Mouse (Mus musculus): ENCODE data around the gene Prrx1. TPM values are rescaled to one million over a fixed set of nuclear protein-coding genes. Genes with fewer than 3 reads are reported as not detected.

Gene Prrx1
- polyA plus RNA-seq, 1 experiment from 2014 or later: 81.5 TPM

DNA sequence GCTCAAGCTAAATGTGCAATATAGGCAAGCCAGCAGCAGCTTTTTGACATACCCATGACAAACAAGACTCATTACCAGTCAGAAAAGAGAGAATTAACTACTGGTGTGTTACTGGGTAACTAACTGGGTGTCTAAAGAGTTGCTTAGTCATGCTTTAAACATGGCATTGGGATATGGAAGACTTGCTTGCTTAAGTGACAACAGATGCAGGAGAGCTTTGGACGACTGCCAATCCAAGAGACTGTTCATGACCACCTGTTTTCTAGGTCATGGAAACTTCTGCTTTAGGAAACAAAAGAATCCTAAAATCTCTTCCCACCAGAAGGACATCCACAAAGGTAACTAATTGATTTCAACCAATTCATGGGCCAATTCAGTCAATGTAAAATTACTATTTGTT lies 61.7 kb downstream of the Prrx1 start:
- ATAC-seq (ENCODE audit: low FRiP score): no peak
- H3K4me2 ChIP-seq (replicated peaks): no peak overlapping the region
- H3K27me3 ChIP-seq: no peaks in the 10 kb centered on the region
- no peak overlapping the region for H3K27ac ChIP-seq
- H3K4me3 ChIP-seq: no peak overlapping the region
- H3K9me3 ChIP-seq (replicated peaks): no peaks in the 10 kb centered on the region
- no peaks in the 10 kb centered on the region for H3K4me1 ChIP-seq
- no peaks in the 10 kb centered on the region for H3K36me3 ChIP-seq
- H3K9ac ChIP-seq: no peak overlapping the region
- WGBS: 81% methylated on average over 1 of the region's 1 CpGs

DNA sequence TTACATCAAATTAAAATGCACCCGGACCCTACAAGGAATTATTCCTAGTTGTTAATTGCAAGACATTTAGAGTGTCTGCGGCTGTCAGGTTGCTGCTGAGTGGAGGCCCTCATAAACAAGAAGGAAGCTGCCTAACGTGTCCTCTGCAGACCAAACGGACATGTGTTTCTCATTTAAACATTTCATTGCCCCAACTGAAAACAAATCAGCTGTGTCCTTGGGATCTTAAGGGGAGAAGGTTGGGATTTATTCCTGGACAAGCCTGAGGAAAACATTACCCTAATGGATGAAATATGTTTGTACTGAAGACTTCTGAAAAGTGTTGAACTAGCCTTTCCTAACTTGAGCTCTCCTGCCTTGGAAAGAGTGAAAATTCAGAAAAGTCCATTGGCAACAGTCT lies 74.6 kb downstream of the Prrx1 start:
- Histone ChIP-seq H3K27ac (no peak overlapping the region), H3K4me3 (no peak overlapping the region), H3K36me3 (no peaks in the 10 kb centered on the region), H3K4me2 (replicated peaks) (no peak overlapping the region), H3K27me3 (no peaks in the 10 kb centered on the region), H3K4me1 (no peaks in the 10 kb centered on the region), H3K9ac (no peak overlapping the region), H3K9me3 (replicated peaks) (no peaks in the 10 kb centered on the region)
- 75% methylated on average over 4 of the region's 4 CpGs for WGBS
- ATAC-seq (ENCODE audit: low FRiP score): no peak

DNA sequence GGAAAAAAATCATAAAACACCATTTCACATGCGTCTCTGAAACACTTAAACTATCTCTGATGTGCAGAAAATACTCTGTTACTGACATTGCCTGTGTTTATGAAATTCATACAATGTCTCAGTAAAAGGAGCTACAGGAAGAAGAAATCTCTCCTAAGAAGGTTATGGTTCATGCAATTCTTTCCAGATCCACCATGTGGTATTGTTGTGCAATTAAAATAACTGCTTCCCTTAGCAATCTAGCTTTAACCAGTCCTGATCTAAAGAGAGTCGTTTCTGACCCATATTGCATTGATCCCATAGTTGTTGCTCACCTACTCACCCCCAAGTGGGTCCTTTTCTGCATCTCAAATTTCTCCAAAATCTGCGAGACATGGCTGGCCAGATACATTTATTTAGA lies 82.3 kb downstream of the Prrx1 start:
- Histone ChIP-seq H3K4me1 (no peaks in the 10 kb centered on the region), H3K27me3 (no peaks in the 10 kb centered on the region), H3K27ac (no peak overlapping the region), H3K4me3 (no peak overlapping the region), H3K36me3 (no peaks in the 10 kb centered on the region), H3K9ac (no peak overlapping the region), H3K4me2 (replicated peaks) (no peak overlapping the region), H3K9me3 (replicated peaks) (no peaks in the 10 kb centered on the region)
- no peak for ATAC-seq (ENCODE audit: low FRiP score)
- WGBS: 86% methylated on average over 3 of the region's 3 CpGs

DNA sequence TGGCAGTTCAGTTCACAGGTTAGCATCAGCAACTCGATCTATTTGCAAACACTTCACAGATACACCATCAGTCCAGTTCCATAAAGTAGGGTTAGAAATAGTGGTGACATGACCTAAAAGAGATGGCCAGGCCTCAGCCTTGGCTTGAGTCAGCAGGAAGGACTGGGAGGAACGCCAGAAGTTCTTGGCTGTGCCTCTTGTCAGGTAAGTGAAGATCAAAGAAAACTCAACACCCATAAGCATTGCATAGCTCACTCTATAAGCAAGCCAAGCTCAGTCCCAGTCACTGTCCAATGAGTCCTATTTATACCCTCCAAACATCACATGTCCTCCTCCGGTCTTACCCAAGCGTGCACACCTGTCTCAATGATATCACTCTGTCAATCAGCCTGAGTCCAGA lies 87.2 kb downstream of the Prrx1 start:
- Histone ChIP-seq H3K27ac (no peak overlapping the region), H3K27me3 (no peaks in the 10 kb centered on the region), H3K4me2 (replicated peaks) (no peak overlapping the region), H3K9ac (no peak overlapping the region), H3K9me3 (replicated peaks) (no peaks in the 10 kb centered on the region), H3K36me3 (no peaks in the 10 kb centered on the region), H3K4me1 (no peaks in the 10 kb centered on the region), H3K4me3 (no peak overlapping the region)
- WGBS: 88% methylated on average over 4 of the region's 4 CpGs
- no peak for ATAC-seq (ENCODE audit: low FRiP score)

DNA sequence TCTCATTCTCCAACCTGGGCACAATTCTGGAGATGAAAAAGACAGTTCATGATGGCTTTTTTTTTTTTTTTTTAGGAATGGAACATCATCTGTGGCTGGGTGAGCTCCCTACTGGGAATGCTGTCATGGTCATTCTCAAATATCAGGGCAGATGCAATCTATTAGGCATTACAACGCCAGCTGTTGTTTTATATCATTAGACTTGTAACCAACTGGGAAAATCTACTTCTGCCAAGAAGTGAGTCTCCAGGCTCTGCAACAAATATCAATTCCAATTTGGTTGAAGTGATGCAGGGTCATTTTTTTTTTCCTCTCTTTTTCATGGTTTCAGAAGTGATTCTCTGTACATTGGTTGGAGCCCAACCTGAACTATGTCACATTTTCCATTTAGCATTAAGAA lies 91.7 kb downstream of the Prrx1 start:
- 69% methylated on average over 1 of the region's 1 CpGs for WGBS
- no peak for ATAC-seq (ENCODE audit: low FRiP score)
- no peak overlapping the region for H3K27ac ChIP-seq

DNA sequence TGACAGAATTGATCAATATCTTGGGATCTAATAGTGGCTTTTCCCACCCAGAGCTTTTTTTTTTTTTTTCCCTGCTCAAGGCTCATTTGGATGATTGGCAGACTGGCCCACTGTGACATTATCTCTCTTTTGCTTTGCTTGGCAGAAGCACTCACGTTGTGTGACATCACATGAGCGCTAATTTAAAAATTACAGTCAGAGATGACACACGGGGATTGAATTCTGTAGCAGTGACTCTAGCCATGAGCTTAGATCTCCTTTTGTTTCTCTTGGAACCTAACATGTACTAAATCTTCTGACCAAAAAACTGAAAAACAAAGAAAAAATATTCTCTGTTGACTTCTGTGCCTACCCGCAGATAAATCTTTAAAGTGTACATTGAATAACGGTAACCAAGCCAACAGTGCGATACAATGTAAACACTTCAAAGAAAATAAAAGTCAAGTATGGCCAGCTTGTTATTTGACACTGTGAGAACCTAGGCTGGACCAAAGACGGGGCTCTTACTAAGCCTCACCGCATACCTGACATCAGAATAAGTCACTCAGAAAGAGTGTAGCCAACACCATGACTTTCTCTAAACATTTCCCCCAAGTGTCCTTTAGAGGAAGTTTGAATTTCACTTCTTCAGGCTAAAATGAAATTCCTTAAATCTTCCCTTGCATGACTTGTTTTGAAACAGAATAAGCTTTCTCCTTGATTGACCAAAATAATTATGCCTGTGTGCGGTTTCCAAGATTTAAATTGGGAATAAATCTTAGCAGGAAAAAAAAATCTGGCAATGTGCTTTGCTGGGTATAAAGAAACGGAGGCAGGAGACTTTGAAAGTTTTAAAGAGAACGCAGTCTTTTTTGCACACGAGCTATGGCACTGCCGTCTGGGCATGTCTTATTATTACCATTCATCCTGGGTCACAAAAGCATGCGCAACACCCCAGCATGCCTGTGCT lies 104.3 kb downstream of the Prrx1 start:
- Histone ChIP-seq H3K27me3 (no peaks in the 10 kb centered on the region), H3K4me3 (no peak overlapping the region), H3K9ac (no peak overlapping the region), H3K36me3 (no peaks in the 10 kb centered on the region), H3K4me1 (no peaks in the 10 kb centered on the region), H3K27ac (no peak overlapping the region), H3K4me2 (replicated peaks) (no peak overlapping the region), H3K9me3 (replicated peaks) (no peaks in the 10 kb centered on the region)
- ATAC-seq (ENCODE audit: low FRiP score): no peak
- 79% methylated on average over 14 of the region's 14 CpGs for WGBS

More for the DNA sequence above, 91.7 kb downstream of the Prrx1 start:
- Histone ChIP-seq H3K4me1 (no peaks in the 10 kb centered on the region), H3K9ac (no peak overlapping the region), H3K4me2 (replicated peaks) (no peak overlapping the region), H3K9me3 (replicated peaks) (no peaks in the 10 kb centered on the region), H3K36me3 (no peaks in the 10 kb centered on the region), H3K27me3 (no peaks in the 10 kb centered on the region), H3K4me3 (no peak overlapping the region)

DNA sequence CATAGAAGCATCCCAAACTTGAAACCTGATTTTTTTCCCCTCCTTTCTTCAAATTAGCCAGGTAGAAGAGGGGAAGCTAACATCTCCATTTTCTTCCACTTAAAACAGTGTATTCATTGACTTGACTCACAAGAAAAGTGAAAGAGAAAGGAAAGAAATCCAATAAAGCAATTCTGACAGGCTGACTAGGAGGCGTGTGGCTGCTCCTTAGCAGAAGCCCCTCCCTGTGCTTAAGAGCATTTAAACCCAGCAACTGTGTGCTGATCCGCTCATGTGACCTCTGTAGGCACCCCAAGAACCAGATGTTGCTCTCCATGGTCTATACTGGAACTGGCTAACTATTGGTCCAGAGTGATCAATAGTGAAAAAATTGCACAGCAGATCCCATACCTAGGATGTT lies 114.7 kb downstream of the Prrx1 start:
- Histone ChIP-seq H3K4me3 (no peak overlapping the region), H3K9me3 (replicated peaks) (no peaks in the 10 kb centered on the region), H3K36me3 (no peaks in the 10 kb centered on the region), H3K27ac (no peak overlapping the region), H3K27me3 (no peaks in the 10 kb centered on the region), H3K4me2 (replicated peaks) (no peak overlapping the region), H3K4me1 (no peaks in the 10 kb centered on the region), H3K9ac (no peak overlapping the region)
- no peak for ATAC-seq (ENCODE audit: low FRiP score)
- WGBS: 69% methylated on average over 2 of the region's 2 CpGs

DNA sequence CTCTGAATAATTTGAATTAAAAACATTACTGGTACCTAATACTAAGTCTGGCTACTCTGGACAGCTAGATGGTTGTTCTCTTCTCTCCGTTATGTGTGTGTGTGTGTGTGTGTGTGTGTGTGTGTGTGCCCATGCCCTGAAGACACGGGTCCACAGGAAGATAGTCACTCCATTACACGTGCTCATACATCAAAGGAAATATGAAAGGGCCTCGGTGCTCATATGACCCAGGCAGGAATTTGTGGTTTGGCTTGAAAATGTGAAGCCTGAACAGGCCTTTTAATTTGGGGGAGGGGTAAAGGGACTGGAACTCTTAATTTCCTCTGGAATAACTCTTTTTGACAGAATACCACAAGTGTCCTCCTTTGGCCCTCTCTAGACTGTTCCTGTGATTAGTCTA lies 115.5 kb downstream of the Prrx1 start:
- Histone ChIP-seq H3K9me3 (replicated peaks) (no peaks in the 10 kb centered on the region), H3K4me1 (no peaks in the 10 kb centered on the region), H3K4me3 (no peak overlapping the region), H3K4me2 (replicated peaks) (no peak overlapping the region), H3K36me3 (no peaks in the 10 kb centered on the region), H3K27me3 (no peaks in the 10 kb centered on the region), H3K27ac (no peak overlapping the region), H3K9ac (no peak overlapping the region)
- ATAC-seq (ENCODE audit: low FRiP score): no peak
- WGBS: 76% methylated on average over 4 of the region's 4 CpGs

Other genes with a start within 250 kb of the Prrx1 start
- gene Mroh9, start 228.0 kb downstream of the Prrx1 start, polyA plus RNA-seq (2016; fragmentation: Nextera tagmentation; extraction: Ambion mirVana): not detected in 2 replicates
- 31.3 and 32.1 TPM in 2 replicates for gene Gorab, start 90.0 kb upstream of the Prrx1 start, polyA plus RNA-seq (2016; fragmentation: Nextera tagmentation; extraction: Ambion mirVana)

Measured in hindbrain, embryonic 12.5 days (tissue).